Mouse (Mus musculus) monocyte, adult 2 months (primary cell): Measurements from ENCODE around the gene Ranbp3.
"Not testable (repeated sequence)": the region's sequence is repeated elsewhere in the genome, so short reads cannot be mapped to it uniquely, and the experiment has no call there.

Experiments used
- DNase-seq, 2 experiments: peaks; one replicate each; pipeline ENCODE4 v3.0.0; 2022; ENCODE audit warnings: low spot score in 2 of 2, low read depth in 1 of 2

Gene Ranbp3

GRCm38 (mm10) chr17:56672941-56673646, at the start of gene Ranbp3:
Ranbp3 (plus strand) TSS chr17:56673294.
- DNase-seq, result peak; percentile 99

- no peak for DNase-seq
Observed at GRCm38 (mm10) chr17:56625495-56625894, 47.6 kb upstream of the Ranbp3 start.

GRCm38 (mm10) chr17:56626260-56626659, 46.8 kb upstream of the Ranbp3 start:
- no peak for DNase-seq

- peak; percentile 76 to 86 for DNase-seq
Observed at GRCm38 (mm10) chr17:56626754-56627470, 46.2 kb upstream of the Ranbp3 start, which contains the start of gene Lonp1. Lonp1 (minus strand) TSS chr17:56626887.

GRCm38 (mm10) chr17:56627530-56628277, 45.4 kb upstream of the Ranbp3 start, which contains the start of gene Catsperd:
Catsperd (plus strand) TSS chr17:56628143.
- no peak for DNase-seq

- not testable (repeated sequence) for DNase-seq
Observed at GRCm38 (mm10) chr17:56629800-56630781, 43.0 kb upstream of the Ranbp3 start.

GRCm38 (mm10) chr17:56631807-56632206, 41.3 kb upstream of the Ranbp3 start:
- DNase-seq, result no peak

GRCm38 (mm10) chr17:56634023-56634422, 39.1 kb upstream of the Ranbp3 start:
- no peak for DNase-seq

GRCm38 (mm10) chr17:56643237-56643636, 29.9 kb upstream of the Ranbp3 start:
- DNase-seq, result no peak

- DNase-seq, result no peak
Observed at GRCm38 (mm10) chr17:56647546-56647945, 25.5 kb upstream of the Ranbp3 start.

- no peak for DNase-seq
Observed at GRCm38 (mm10) chr17:56651801-56652200, 21.3 kb upstream of the Ranbp3 start.

GRCm38 (mm10) chr17:56654771-56655170, 18.3 kb upstream of the Ranbp3 start:
- DNase-seq, result no peak

GRCm38 (mm10) chr17:56655311-56655710, 17.8 kb upstream of the Ranbp3 start:
- no peak for DNase-seq

- DNase-seq, result no peak
Observed at GRCm38 (mm10) chr17:56656171-56656570, 16.9 kb upstream of the Ranbp3 start.

GRCm38 (mm10) chr17:56663659-56664058, 9.4 kb upstream of the Ranbp3 start:
- no peak for DNase-seq

GRCm38 (mm10) chr17:56664333-56664732, 8.8 kb upstream of the Ranbp3 start:
- DNase-seq, result no peak

- no peak for DNase-seq
Observed at GRCm38 (mm10) chr17:56666384-56666783, 6.7 kb upstream of the Ranbp3 start.

- DNase-seq, result no peak
Observed at GRCm38 (mm10) chr17:56667591-56667990, 5.5 kb upstream of the Ranbp3 start.

- DNase-seq, result peak in 1 of 2 experiments; percentile 63
Observed at GRCm38 (mm10) chr17:56668384-56669144, 4.5 kb upstream of the Ranbp3 start.

GRCm38 (mm10) chr17:56669766-56670165, 3.3 kb upstream of the Ranbp3 start:
- no peak for DNase-seq
